Mouse (Mus musculus): ENCODE results near the gene Galnt18.

DNA sequence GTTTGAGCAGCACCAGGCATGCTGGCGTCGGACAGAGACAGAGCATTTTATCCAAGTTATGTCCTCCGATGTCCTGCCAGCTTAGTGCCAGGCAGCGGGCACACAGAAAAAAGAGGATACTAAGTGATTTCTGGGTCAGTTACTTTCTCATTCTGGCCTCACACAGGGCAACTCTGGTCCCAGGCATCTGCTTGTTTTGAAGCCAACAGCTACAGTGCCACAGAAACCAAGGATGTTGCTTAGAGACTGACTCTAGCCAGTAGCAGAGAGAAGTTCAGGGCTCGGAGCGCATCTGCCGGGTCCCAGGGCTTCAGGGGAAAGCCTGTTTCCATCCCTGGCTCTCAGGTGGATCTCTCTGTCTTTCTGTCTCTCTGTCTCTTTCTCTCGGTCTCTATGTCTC is 124.8 kb downstream of the Galnt18 start:
- TF ChIP-seq CTCF (IDR thresholded peaks at IDR 0.05; ENCODE audit: extremely low read depth, insufficient read depth, low read length) (no peak), POLR2A (IDR thresholded peaks at IDR 0.05; ENCODE audit: extremely low read depth, insufficient read depth, low read length) (no peak)

All from cortical plate, adult 2 months (tissue).